Mouse (Mus musculus): Measurements from ENCODE around the gene Zbtb20. TPM values are rescaled to one million over a fixed set of nuclear protein-coding genes. Genes with fewer than 3 reads are reported as not detected.

Gene Zbtb20
- total RNA-seq, 2 experiments from 2014 or later, result 108 to 119 TPM

DNA sequence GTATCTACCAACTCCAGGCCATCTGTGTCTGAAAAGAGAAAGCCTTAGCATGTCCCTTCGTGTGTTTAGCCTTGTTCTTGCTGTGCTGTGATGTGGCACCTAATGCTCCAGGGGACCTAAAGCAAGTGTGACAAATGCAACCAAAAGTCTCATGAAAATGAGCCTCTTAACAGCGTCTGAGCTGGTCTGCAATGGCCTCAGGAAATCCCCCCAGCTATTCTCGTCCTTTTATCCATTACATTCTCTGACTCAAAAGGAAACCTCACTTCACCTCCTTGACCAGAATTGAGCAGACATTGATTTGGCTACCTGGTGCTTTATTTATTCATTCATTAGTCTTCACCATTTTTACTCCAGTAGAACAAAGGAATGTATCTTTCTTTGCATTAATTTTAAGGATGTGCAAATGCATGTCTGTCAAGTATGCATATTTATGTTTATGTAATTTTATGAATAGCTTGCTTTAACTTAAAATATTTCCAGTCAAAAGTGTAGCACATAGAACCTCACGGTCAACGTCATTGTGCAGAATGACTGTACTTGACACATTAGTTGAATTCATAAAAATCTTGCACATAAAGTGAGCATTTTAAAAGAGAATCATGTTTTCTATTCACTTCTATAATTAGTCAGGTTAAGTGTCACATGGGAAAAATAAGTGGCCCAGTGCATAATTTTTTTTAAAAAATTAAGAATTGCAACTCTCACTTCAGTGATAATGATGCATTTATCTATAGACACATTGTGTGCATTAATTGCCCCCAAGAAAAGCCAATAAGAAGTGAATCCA is 618.1 kb downstream of the Zbtb20 start:
- no peak for DNase-seq

GRCm38 (mm10) chr16:43495175-43495818 is 619.6 kb downstream of the Zbtb20 start:
- DNase-seq, result no peak

- no peak for DNase-seq
These were observed 621.4 kb downstream of the Zbtb20 start for GRCm38 (mm10) chr16:43497093-43497492.

DNA sequence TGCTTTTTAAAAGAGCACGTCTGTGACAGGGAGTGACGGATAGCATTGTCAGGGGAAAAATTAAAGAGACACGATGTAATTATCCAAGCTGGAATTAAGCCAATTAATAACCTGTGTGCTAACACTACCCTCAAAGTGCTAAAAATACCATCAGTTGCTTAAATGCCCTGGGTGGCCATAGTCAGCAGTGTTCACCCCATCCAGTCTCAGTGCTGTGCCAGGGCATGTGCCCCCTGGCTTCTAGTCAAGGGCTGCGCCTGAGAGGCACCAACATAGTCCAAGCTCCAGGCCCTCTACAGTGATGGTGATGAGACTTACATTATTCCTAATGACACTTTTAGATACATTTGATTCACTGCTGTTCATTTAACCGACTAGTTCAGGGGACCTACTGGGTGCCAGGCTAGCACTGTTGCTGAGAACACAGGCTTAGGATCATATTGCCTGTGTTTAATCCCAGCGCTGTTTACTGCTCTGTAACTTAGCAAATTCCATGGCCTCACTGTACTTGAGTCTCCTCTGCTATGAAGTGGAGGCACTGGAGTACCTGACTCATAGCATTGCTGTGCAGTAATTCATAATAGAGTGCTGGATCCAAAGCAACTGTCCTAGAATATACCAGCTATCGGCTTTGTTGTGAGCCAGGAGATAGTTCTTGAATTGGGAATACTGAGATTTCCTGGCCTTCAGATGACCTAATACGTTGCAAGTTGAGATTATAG is 624.6 kb downstream of the Zbtb20 start:
- peak; percentile 32 for DNase-seq

DNA sequence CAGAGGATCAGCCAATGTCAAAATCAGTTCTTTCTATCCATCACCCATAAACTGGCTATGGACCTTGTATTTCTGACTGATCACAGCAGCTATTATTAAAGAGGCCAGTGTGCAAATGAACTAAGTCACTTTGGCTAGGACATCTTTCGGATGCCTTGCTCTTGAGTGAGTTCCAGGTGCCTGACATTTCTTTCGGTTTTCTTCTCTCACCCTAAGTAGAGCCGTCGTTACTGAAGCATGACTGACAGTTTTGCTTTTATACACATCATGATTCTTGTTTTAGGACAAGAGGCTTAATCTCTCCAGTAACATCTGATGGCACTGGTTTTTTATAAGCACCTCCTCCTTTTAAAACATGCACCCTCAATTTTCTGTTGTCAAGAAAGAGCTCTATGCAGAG is 625.6 kb downstream of the Zbtb20 start:
- DNase-seq, result no peak

GRCm38 (mm10) chr16:43502339-43503009 is 626.8 kb downstream of the Zbtb20 start:
- DNase-seq, result no peak

GRCm38 (mm10) chr16:43503010-43503635 is 627.4 kb downstream of the Zbtb20 start:
- no peak for DNase-seq

DNA sequence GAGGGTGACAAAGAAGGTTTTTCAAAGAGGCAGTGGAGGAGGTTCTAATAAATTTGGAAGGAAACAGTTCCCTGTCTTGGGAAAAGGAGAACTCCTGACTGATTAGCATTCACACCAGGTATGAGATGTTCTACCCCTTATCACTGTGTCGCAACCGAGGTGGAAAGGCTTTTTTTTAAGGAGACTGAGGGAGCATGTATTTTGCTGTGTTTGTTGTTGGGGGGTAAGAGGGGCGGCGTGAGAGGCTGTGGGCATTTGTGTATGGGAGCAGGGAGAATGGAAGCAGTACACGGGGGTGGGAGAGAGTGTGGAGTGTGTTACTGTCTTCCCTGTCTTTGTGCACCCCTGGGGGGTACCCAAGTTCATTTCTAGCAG is 627.9 kb downstream of the Zbtb20 start:
- DNase-seq, result no peak

GRCm38 (mm10) chr16:43504151-43504550 is 628.5 kb downstream of the Zbtb20 start:
- peak; percentile 85 for DNase-seq

DNA sequence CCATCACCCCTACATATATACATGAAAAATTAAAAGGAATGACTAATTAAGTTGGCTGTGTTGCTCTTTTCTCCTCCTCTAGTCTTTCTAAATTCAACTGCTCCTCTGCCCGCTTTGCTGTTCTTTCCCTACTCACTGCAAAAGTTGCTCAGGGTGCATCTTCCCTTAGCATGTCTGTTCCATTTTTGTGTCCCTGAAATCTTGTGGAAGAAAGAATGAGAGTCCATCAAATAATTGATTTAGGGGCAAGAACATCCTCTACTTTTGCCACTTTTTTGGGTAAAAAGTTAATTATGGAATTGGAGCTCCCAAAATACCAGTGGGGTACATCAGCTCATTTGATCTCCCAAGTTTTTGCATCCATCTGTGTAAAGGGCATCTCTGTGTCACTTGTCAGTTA is 628.9 kb downstream of the Zbtb20 start:
- DNase-seq, result no peak

DNA sequence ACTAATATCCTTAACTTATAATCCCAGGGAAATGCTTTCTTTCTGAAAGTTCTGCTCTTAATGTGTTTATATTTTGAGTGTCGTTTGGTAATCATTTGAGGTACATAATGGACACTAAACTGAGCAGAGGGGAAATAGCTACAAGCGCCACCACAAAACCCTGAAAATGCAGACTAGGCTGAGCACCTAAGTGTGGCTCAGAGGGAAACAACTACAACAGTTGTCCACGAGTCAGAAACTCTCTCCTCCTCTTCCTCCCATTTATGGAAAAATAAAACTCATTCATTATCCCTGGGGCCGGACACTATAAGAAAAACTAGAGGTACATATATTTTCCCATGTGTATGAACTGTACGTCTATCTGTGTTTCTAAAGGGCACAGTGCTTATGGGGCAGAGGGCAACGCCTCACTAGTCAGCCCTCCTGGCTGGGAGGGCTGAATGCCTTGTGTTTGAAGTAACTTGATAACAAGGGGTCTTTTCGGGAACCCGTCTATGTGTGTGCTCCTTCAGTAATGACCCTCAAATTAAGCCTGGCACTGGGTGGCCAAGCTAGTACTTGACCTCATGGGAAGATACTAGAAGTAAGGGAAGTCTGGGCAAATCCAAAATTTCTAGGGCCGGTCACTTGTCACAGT is 629.8 kb downstream of the Zbtb20 start:
- DNase-seq, result no peak

GRCm38 (mm10) chr16:43506189-43506751 is 630.6 kb downstream of the Zbtb20 start:
- DNase-seq, result no peak

GRCm38 (mm10) chr16:43506771-43507405 is 631.2 kb downstream of the Zbtb20 start:
- DNase-seq, result no peak

DNA sequence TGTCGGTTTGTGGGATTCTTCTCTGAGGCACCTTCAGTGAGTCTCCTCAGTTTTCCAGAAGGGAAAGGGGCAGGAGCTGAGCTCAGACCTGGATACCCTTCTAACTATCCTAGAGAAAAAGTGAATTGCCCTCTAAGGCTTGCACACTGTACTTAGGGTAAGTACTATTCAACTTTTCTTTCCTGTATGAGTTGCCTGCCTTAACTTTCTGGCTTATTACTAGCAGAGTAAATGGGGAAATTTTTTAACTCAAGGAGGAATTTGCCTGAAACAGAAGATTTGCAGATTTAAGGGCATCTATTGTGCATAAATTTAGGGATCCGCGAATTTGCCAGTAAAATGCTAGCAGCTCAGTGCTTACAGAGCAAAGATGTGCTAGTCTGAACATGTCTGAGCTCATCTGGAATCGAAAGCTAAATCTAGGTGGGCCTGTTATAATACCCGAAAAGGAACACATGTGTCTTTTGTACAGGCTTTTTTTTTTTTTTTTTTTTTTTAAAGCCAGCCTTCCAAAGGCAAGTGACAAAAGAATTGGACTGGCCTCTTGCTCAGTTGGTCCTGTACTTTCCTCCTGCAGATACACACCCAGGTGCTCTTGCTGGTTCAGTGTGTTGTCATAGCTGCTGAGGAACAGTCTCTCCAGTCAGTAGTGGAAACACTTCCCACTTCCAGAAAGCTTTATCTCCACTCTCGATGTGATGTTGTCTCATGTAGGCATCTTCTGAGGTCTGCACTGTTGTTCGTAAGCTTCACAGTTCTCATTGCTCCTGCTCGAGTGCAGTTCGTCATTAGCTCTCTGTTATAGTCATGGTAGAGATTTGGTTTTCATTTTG is 632.7 kb downstream of the Zbtb20 start:
- DNase-seq, result no peak

- no peak for DNase-seq
These were observed 634.8 kb downstream of the Zbtb20 start for GRCm38 (mm10) chr16:43510516-43510915.

- no peak for DNase-seq
These were observed 635.9 kb downstream of the Zbtb20 start for GRCm38 (mm10) chr16:43511531-43511930.

DNA sequence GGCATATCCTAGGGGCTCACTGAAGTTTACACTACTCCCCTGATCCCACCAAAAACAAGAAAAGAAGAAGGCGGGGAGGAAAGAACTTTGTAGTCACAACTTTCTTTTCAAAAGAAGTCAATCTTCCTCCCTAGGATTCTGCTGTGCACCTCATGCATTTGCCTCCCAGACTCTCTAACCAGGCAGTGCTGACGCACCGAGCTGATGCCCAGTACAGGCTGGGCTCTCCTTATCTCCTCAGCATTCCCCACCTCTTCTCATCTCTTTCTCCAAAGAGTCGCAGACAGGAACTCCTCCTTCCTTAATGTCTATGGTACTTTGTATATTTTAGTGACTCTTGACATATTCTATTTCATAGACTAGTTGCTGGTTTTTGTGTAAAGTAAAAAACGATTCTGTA is 638.3 kb downstream of the Zbtb20 start:
- DNase-seq, result no peak

GRCm38 (mm10) chr16:43515538-43515937 is 639.9 kb downstream of the Zbtb20 start:
- no peak for DNase-seq

DNA sequence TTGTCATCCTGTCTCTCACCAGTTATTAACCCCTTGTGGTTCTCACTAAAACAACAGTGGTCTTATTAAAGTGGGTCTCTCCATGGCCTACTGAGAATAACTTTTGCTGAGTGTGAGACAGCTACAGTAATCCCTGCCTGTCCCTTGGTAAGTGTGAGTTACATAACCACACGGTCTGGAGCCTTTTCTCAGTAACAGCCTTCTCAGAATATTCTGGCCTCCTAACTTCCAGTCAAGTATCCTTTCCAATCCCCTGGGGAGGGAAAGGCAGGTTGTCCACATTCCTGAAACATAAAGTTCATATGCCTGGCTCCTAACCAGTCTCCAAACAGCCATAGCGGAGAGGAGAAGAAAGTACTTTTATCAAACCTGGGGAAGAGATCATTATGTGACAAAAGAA is 644.6 kb downstream of the Zbtb20 start:
- no peak for DNase-seq

DNA sequence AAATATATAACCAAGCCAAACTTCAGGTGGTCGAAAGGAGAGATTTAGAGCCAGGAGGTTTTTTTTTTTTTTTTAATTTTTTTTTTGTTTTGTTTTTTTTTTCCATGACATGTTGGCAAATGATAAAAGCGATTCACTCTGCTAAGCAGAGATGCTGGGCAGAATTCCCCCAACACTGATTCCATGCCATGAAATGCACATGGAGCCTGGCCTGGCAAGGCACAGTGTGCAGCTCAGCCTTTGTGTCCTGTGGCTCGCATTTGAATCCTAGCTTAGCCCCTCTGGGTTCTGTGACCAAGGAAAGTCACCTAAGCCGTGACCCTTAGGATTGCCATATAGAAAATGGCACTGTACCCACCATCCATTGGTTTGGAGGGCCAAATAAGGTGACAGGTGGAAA is 646.8 kb downstream of the Zbtb20 start:
- no peak for DNase-seq

All from gastrocnemius, postnatal 10 days (tissue).